Mouse (Mus musculus) midbrain, embryonic 16.5 days (tissue): ENCODE measurements around the gene Mettl15. TPM values are rescaled to one million over a fixed set of nuclear protein-coding genes. Genes with fewer than 3 reads are reported as not detected.

Experiments
- ATAC-seq: fragments of 200-750 bp; cut with Nextera tagmentation; 2 replicates; pipeline ENCODE4 v1.8.0; 2017; ENCODE audit warnings: moderate TSS enrichment
- H3K27ac ChIP-seq: fragments of 300-500 bp; sonication (generic); 2 replicates; pipeline ENCODE4 v1.5.1; 2014; ENCODE audit warnings: mild to moderate bottlenecking, low read length, mixed read lengths
- H3K27me3 ChIP-seq: fragments of 300-500 bp; sonication (generic); 2 replicates; pipeline ENCODE4 v1.6.1; 2014; ENCODE audit warnings: low read depth, low read length, mixed read lengths; ENCODE audit not compliant: control insufficient read depth, insufficient read depth
- H3K36me3 ChIP-seq: fragments of 300-500 bp; sonication (generic); 2 replicates; pipeline ENCODE4 v1.6.1; 2014; ENCODE audit warnings: mild to moderate bottlenecking, low read length, moderate library complexity, mixed read lengths; ENCODE audit not compliant: control insufficient read depth, insufficient read depth
- H3K4me1 ChIP-seq: fragments of 300-500 bp; sonication (generic); 2 replicates; pipeline ENCODE4 v1.6.1; 2014; ENCODE audit warnings: mild to moderate bottlenecking, low read length, mixed read lengths; ENCODE audit not compliant: control insufficient read depth, insufficient read depth
- H3K4me2 ChIP-seq: fragments of 300-500 bp; sonication (generic); 2 replicates; pipeline ENCODE4 v1.6.1; 2014; ENCODE audit warnings: mild to moderate bottlenecking, low read length, mixed read lengths
- H3K4me3 ChIP-seq: fragments of 300-500 bp; sonication (generic); 2 replicates; pipeline ENCODE4 v1.5.1; 2014; ENCODE audit warnings: low read depth, mild to moderate bottlenecking, low read length, moderate library complexity, mixed read lengths
- H3K9ac ChIP-seq: fragments of 300-500 bp; sonication (generic); 2 replicates; pipeline ENCODE4 v1.6.1; 2014; ENCODE audit warnings: low read depth, low read length, mixed read lengths
- H3K9me3 ChIP-seq: fragments of 300-500 bp; sonication (generic); replicated peaks from 2 replicates; pipeline ENCODE4 v1.6.1; 2014; ENCODE audit warnings: mild to moderate bottlenecking, low read length, mixed read lengths; ENCODE audit not compliant: control insufficient read depth, poor library complexity, severe bottlenecking
- WGBS: fragments of 180-500 bp; shearing (Covaris S2); extraction: QIAGEN DNeasy Blood & Tissue Kit; methylation state at CpG from one replicate; pipeline ENCODE4 v1.1.7; 2014; 5-methylcytosine and 5-hydroxymethylcytosine counted together
- microRNA-seq: library from miRNA; unstranded; fragments of <30 nt; microRNA quantifications from one replicate; pipeline ENCODE4, GENCODE M21; 2017
- polyA plus RNA-seq: library from polyadenylated mRNA; unstranded; fragments of >200 nt; fragmentation: Nextera tagmentation; extraction: Ambion mirVana; gene quantifications from 2 replicates; pipeline ENCODE4 v1.2.1, GENCODE M21; 2015

The Mettl15 gene
- polyA plus RNA-seq, 1 experiment from 2014 or later = 10.6 TPM

GRCm38 (mm10) chr2:109144410-109144809 is 136.1 kb downstream of the Mettl15 start:
- 94% methylated on average over 2 of the region's 2 CpGs for WGBS
- H3K4me3 ChIP-seq = no peak overlapping the region

GRCm38 (mm10) chr2:109140330-109140729 is 140.2 kb downstream of the Mettl15 start:
- no peak overlapping the region for H3K4me2 ChIP-seq
- H3K4me1 ChIP-seq = no peaks in the 10 kb centered on the region
- ATAC-seq = no peak
- H3K27me3 ChIP-seq = no peaks in the 10 kb centered on the region
- no peak overlapping the region for H3K27ac ChIP-seq
- 54% methylated on average over 1 of the region's 1 CpGs for WGBS
- H3K36me3 ChIP-seq = no peaks in the 10 kb centered on the region
- no peaks in the 10 kb centered on the region for H3K9me3 ChIP-seq
- no peak overlapping the region for H3K9ac ChIP-seq
- no peak overlapping the region for H3K4me3 ChIP-seq

More at GRCm38 (mm10) chr2:109144410-109144809, 136.1 kb downstream of the Mettl15 start:
- Histone ChIP-seq H3K36me3 (no peaks in the 10 kb centered on the region), H3K9me3 (no peaks in the 10 kb centered on the region), H3K4me1 (no peaks in the 10 kb centered on the region), H3K27me3 (no peaks in the 10 kb centered on the region), H3K4me2 (no peak overlapping the region), H3K27ac (no peak overlapping the region), H3K9ac (no peak overlapping the region)
- ATAC-seq = no peak

- Histone ChIP-seq H3K4me1 (no peaks in the 10 kb centered on the region), H3K27ac (no peak overlapping the region), H3K36me3 (no peaks in the 10 kb centered on the region), H3K4me3 (no peak overlapping the region), H3K9me3 (no peaks in the 10 kb centered on the region), H3K4me2 (no peak overlapping the region), H3K27me3 (no peaks in the 10 kb centered on the region), H3K9ac (no peak overlapping the region)
- no peak for ATAC-seq
- WGBS = 88% methylated on average over 6 of the region's 6 CpGs
These were observed 143.3 kb downstream of the Mettl15 start for GRCm38 (mm10) chr2:109137276-109137675.

GRCm38 (mm10) chr2:109130718-109131117 is 149.8 kb downstream of the Mettl15 start:
- ATAC-seq = no peak
- Histone ChIP-seq H3K4me3 (no peak overlapping the region), H3K9ac (no peak overlapping the region), H3K9me3 (no peaks in the 10 kb centered on the region), H3K4me1 (no peaks in the 10 kb centered on the region), H3K27me3 (no peaks in the 10 kb centered on the region), H3K27ac (no peak overlapping the region), H3K4me2 (no peak overlapping the region), H3K36me3 (no peaks in the 10 kb centered on the region)
- 85% methylated on average over 3 of the region's 3 CpGs for WGBS

GRCm38 (mm10) chr2:109129921-109130320 is 150.6 kb downstream of the Mettl15 start:
- H3K27ac ChIP-seq = no peak overlapping the region
- H3K4me3 ChIP-seq = no peak overlapping the region
- no peak overlapping the region for H3K9ac ChIP-seq
- no peak overlapping the region for H3K4me2 ChIP-seq
- no peaks in the 10 kb centered on the region for H3K36me3 ChIP-seq
- H3K4me1 ChIP-seq = no peaks in the 10 kb centered on the region
- WGBS = 68% methylated on average over 3 of the region's 3 CpGs
- H3K27me3 ChIP-seq = no peaks in the 10 kb centered on the region
- no peaks in the 10 kb centered on the region for H3K9me3 ChIP-seq
- ATAC-seq = peak; percentile 62; the same call in 1 of the 2 replicates

- ATAC-seq = peak; percentile 8; the same call in 1 of the 2 replicates
- Histone ChIP-seq H3K27me3 (no peaks in the 10 kb centered on the region), H3K9ac (no peak overlapping the region), H3K4me2 (no peak overlapping the region), H3K4me3 (no peak overlapping the region), H3K27ac (no peak overlapping the region), H3K36me3 (no peaks in the 10 kb centered on the region), H3K4me1 (no peaks in the 10 kb centered on the region), H3K9me3 (no peaks in the 10 kb centered on the region)
- 77% methylated on average over 3 of the region's 3 CpGs for WGBS
These were observed 174.6 kb downstream of the Mettl15 start for GRCm38 (mm10) chr2:109105773-109106484.

- Histone ChIP-seq H3K9me3 (no peaks in the 10 kb centered on the region), H3K27me3 (no peaks in the 10 kb centered on the region), H3K36me3 (no peaks in the 10 kb centered on the region), H3K4me1 (no peaks in the 10 kb centered on the region), H3K4me2 (no peak overlapping the region), H3K27ac (no peak overlapping the region), H3K9ac (no peak overlapping the region), H3K4me3 (no peak overlapping the region)
- 84% methylated on average over 2 of the region's 2 CpGs for WGBS
- no peak for ATAC-seq
These were observed 230.9 kb downstream of the Mettl15 start for GRCm38 (mm10) chr2:109049686-109050085.

Small RNAs within 50 kb of the gene (microRNA-seq; reads per million reads assigned to microRNA genes)
- gene Gm24115 = not detected

Other genes starting within 250 kb of the Mettl15 start
- gene Kif18a, start within 50 bp of the Mettl15 start, polyA plus RNA-seq = 3.1 and 3.7 TPM in 2 replicates